Mouse (Mus musculus) hindbrain, embryonic 14.5 days (tissue): Measurements from ENCODE around the gene Cxcl10. TPM values are rescaled to one million over a fixed set of nuclear protein-coding genes. Genes with fewer than 3 reads are reported as not detected.

Experiments used
- ATAC-seq: fragments of 200-750 bp; cut with Nextera tagmentation; 2 replicates; pipeline ENCODE4 v1.8.0; 2017; ENCODE audit warnings: moderate number of reproducible peaks, mild to moderate bottlenecking, moderate TSS enrichment, moderate library complexity; ENCODE audit not compliant: low FRiP score
- DNase-seq: peaks from one replicate; pipeline ENCODE4 v3.0.0-alpha.2; 2015; ENCODE audit warnings: low spot score
- H3K27ac ChIP-seq: fragments of 300-500 bp; sonication (generic); 2 replicates; pipeline ENCODE4 v1.5.1; 2014; ENCODE audit warnings: mild to moderate bottlenecking, moderate library complexity
- H3K27me3 ChIP-seq: fragments of 300-500 bp; sonication (generic); 2 replicates; pipeline ENCODE4 v1.6.1; 2014; ENCODE audit warnings: mild to moderate bottlenecking, low read length, mixed read lengths; ENCODE audit not compliant: control insufficient read depth, insufficient read depth
- H3K36me3 ChIP-seq: fragments of 300-500 bp; sonication (generic); replicated peaks from 2 replicates; pipeline ENCODE4 v1.6.1; 2014; ENCODE audit not compliant: control insufficient read depth, insufficient read depth
- H3K4me1 ChIP-seq: fragments of 300-500 bp; sonication (generic); replicated peaks from 2 replicates; pipeline ENCODE4 v1.6.1; 2014; ENCODE audit warnings: antibody characterized with exemption, low read length, mixed read lengths; ENCODE audit not compliant: control insufficient read depth, insufficient read depth
- H3K4me2 ChIP-seq: fragments of 300-500 bp; sonication (generic); replicated peaks from 2 replicates; pipeline ENCODE4 v1.6.1; 2014; ENCODE audit warnings: mild to moderate bottlenecking, moderate library complexity
- H3K4me3 ChIP-seq: fragments of 300-500 bp; sonication (generic); replicated peaks from 2 replicates; pipeline ENCODE4 v1.5.1; 2014; ENCODE audit warnings: mild to moderate bottlenecking, low read length
- H3K9ac ChIP-seq: fragments of 300-500 bp; sonication (generic); 2 replicates; pipeline ENCODE4 v1.6.1; 2014
- H3K9me3 ChIP-seq: fragments of 300-500 bp; sonication (generic); 2 replicates; pipeline ENCODE4 v1.6.1; 2016; ENCODE audit warnings: low read length; ENCODE audit not compliant: control insufficient read depth
- WGBS: fragments of 180-500 bp; shearing (Covaris S2); extraction: QIAGEN DNeasy Blood & Tissue Kit; methylation state at CpG from one replicate; pipeline ENCODE4 v1.1.7; 2014; 5-methylcytosine and 5-hydroxymethylcytosine counted together
- polyA plus RNA-seq: library from polyadenylated mRNA; unstranded; fragments of >200 nt; fragmentation: Nextera tagmentation; extraction: Ambion mirVana; gene quantifications from 2 replicates; pipeline ENCODE4 v1.2.1, GENCODE M21; 2014

Cxcl10 gene
- polyA plus RNA-seq, 1 experiment from 2014 or later, result 0.24 TPM

- Histone ChIP-seq H3K27ac (no peak overlapping the region), H3K36me3 (no peaks in the 10 kb centered on the region), H3K4me2 (no peak overlapping the region), H3K9ac (no peak overlapping the region), H3K4me1 (no peaks in the 10 kb centered on the region), H3K9me3 (no peaks in the 10 kb centered on the region), H3K4me3 (no peak overlapping the region), H3K27me3 (no peaks in the 10 kb centered on the region)
- 68% methylated on average over 2 of the region's 2 CpGs for WGBS
- no peak for ATAC-seq
- DNase-seq, result no peak
Observed at GRCm38 (mm10) chr5:92372605-92373004, 23.9 kb upstream of the Cxcl10 start.

GRCm38 (mm10) chr5:92371361-92371976 lies 22.8 kb upstream of the Cxcl10 start:
- Histone ChIP-seq H3K4me1 (no peaks in the 10 kb centered on the region), H3K9me3 (no peaks in the 10 kb centered on the region), H3K27me3 (no peaks in the 10 kb centered on the region), H3K9ac (no peak overlapping the region), H3K4me3 (no peak overlapping the region), H3K36me3 (no peaks in the 10 kb centered on the region), H3K4me2 (no peak overlapping the region), H3K27ac (peak overlapping the region; percentile 7; the same call in 1 of the 2 replicates)
- WGBS, result 56% methylated on average over 14 of the region's 14 CpGs
- ATAC-seq (peak; percentile 32; the same call in 1 of the 2 replicates), DNase-seq (no peak)

GRCm38 (mm10) chr5:92370891-92371290 lies 22.2 kb upstream of the Cxcl10 start:
- H3K27ac ChIP-seq, result 0 out of 2 replicates have a peak overlapping the region, but pooled peaks have one; percentile 7
- H3K4me1 ChIP-seq, result no peaks in the 10 kb centered on the region
- no peak overlapping the region for H3K4me2 ChIP-seq
- WGBS, result 76% methylated on average over 6 of the region's 6 CpGs
- H3K4me3 ChIP-seq, result no peak overlapping the region
- ATAC-seq, result no peak
- H3K9me3 ChIP-seq, result no peaks in the 10 kb centered on the region
- H3K36me3 ChIP-seq, result no peaks in the 10 kb centered on the region
- H3K9ac ChIP-seq, result no peak overlapping the region
- no peak for DNase-seq
- H3K27me3 ChIP-seq, result no peaks in the 10 kb centered on the region

- no peak for ATAC-seq
- Histone ChIP-seq H3K27ac (no peak overlapping the region), H3K36me3 (no peaks in the 10 kb centered on the region), H3K9ac (no peak overlapping the region), H3K9me3 (no peaks in the 10 kb centered on the region), H3K4me2 (no peak overlapping the region), H3K4me3 (no peak overlapping the region), H3K4me1 (no peaks in the 10 kb centered on the region), H3K27me3 (no peaks in the 10 kb centered on the region)
- WGBS, result 89% methylated on average over 6 of the region's 6 CpGs
- no peak for DNase-seq
Observed at GRCm38 (mm10) chr5:92370392-92370791, 21.7 kb upstream of the Cxcl10 start.

- H3K27me3 ChIP-seq, result no peaks in the 10 kb centered on the region
- H3K36me3 ChIP-seq, result no peaks in the 10 kb centered on the region
- H3K4me1 ChIP-seq, result no peaks in the 10 kb centered on the region
- DNase-seq (peak; percentile 28), ATAC-seq (peak; percentile 84)
- H3K4me2 ChIP-seq, result no peak overlapping the region; the same call in 1 of the 2 replicates
- H3K4me3 ChIP-seq, result no peak overlapping the region
- H3K27ac ChIP-seq, result peak overlapping the region; percentile 46; the same call in 1 of the 2 replicates
- H3K9ac ChIP-seq, result 0 out of 2 replicates have a peak overlapping the region, but pooled peaks have one; percentile 3
- 56% methylated on average over 13 of the region's 13 CpGs for WGBS
- H3K9me3 ChIP-seq, result no peaks in the 10 kb centered on the region
Observed at GRCm38 (mm10) chr5:92369151-92369994, 20.7 kb upstream of the Cxcl10 start.

GRCm38 (mm10) chr5:92368392-92368791 lies 19.7 kb upstream of the Cxcl10 start:
- Histone ChIP-seq H3K9me3 (no peaks in the 10 kb centered on the region), H3K27ac (no peak overlapping the region), H3K4me1 (no peaks in the 10 kb centered on the region), H3K4me2 (no peak overlapping the region), H3K27me3 (no peaks in the 10 kb centered on the region), H3K36me3 (no peaks in the 10 kb centered on the region), H3K9ac (no peak overlapping the region), H3K4me3 (no peak overlapping the region)
- DNase-seq (no peak), ATAC-seq (no peak)
- WGBS, result 73% methylated on average over 10 of the region's 10 CpGs

GRCm38 (mm10) chr5:92366565-92366964 lies 17.9 kb upstream of the Cxcl10 start:
- Histone ChIP-seq H3K9me3 (no peaks in the 10 kb centered on the region), H3K9ac (no peak overlapping the region)
- WGBS, result 84% methylated on average over 6 of the region's 6 CpGs

GRCm38 (mm10) chr5:92365146-92365705 lies 16.5 kb upstream of the Cxcl10 start:
- ATAC-seq (no peak), DNase-seq (no peak)
- Histone ChIP-seq H3K27me3 (no peaks in the 10 kb centered on the region), H3K9me3 (no peaks in the 10 kb centered on the region), H3K27ac (no peak overlapping the region), H3K4me2 (no peak overlapping the region), H3K36me3 (no peaks in the 10 kb centered on the region), H3K4me1 (no peaks in the 10 kb centered on the region), H3K9ac (no peak overlapping the region), H3K4me3 (no peak overlapping the region)
- 76% methylated on average over 11 of the region's 11 CpGs for WGBS

More at GRCm38 (mm10) chr5:92366565-92366964, 17.9 kb upstream of the Cxcl10 start:
- Histone ChIP-seq H3K4me3 (no peak overlapping the region), H3K4me2 (no peak overlapping the region), H3K36me3 (no peaks in the 10 kb centered on the region), H3K27ac (no peak overlapping the region), H3K27me3 (no peaks in the 10 kb centered on the region), H3K4me1 (no peaks in the 10 kb centered on the region)
- DNase-seq, result no peak
- ATAC-seq, result no peak

- DNase-seq, result no peak
Observed at GRCm38 (mm10) chr5:92364011-92364410, 15.3 kb upstream of the Cxcl10 start.

More at GRCm38 (mm10) chr5:92364011-92364410, 15.3 kb upstream of the Cxcl10 start:
- WGBS, result 90% methylated on average over 5 of the region's 5 CpGs
- no peak overlapping the region for H3K4me2 ChIP-seq
- no peak overlapping the region for H3K4me3 ChIP-seq
- H3K9ac ChIP-seq, result no peak overlapping the region
- H3K9me3 ChIP-seq, result no peaks in the 10 kb centered on the region
- no peak overlapping the region for H3K27ac ChIP-seq
- no peaks in the 10 kb centered on the region for H3K4me1 ChIP-seq
- H3K27me3 ChIP-seq, result no peaks in the 10 kb centered on the region
- no peaks in the 10 kb centered on the region for H3K36me3 ChIP-seq
- no peak for ATAC-seq
